Mouse (Mus musculus): ENCODE results near the gene Rnaseh2b. TPM values are rescaled to one million over a fixed set of nuclear protein-coding genes. Genes with fewer than 3 reads are reported as not detected.
A peak's percentile ranks its signal among the peaks of the same experiment; 100 is the strongest.

The Rnaseh2b gene
- total RNA-seq, 2 experiments from 2014 or later, result 3.9 to 6.1 TPM

DNA sequence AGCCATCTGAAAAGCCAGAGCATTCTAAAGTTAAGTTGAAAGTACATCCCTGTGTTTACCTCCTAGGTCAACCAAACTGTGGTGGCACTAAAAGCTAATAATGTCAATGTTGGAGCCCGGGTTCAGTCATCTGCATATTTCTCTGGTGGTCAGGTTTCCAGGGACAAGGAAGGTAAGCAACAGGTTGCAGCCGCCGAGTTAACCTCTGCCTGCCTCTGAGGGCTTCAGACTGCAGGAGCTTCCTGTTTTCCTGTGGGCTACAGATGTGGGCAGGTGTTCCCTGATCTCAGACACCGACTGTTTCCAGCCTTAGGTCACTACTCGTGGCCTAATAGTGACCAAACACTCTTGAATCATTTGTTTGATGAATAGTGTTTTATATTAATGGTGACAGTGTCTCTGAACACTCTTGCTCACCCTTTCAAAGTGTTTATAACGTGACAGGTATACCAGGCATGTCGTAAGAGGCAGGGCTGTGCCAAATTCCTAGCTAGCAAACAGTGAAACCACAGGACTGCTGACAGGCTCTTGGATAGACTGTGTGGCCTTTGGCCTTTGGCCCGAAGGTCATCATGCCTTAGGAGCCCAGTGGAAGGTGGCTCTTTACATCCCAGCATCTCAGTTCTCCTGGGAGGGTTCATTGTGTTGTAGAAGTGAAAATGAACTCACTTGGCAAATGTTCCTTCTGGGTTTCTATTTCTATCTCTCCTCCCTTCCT is 69.0 kb downstream of the Rnaseh2b start:
- DNase-seq, result no peak

DNA sequence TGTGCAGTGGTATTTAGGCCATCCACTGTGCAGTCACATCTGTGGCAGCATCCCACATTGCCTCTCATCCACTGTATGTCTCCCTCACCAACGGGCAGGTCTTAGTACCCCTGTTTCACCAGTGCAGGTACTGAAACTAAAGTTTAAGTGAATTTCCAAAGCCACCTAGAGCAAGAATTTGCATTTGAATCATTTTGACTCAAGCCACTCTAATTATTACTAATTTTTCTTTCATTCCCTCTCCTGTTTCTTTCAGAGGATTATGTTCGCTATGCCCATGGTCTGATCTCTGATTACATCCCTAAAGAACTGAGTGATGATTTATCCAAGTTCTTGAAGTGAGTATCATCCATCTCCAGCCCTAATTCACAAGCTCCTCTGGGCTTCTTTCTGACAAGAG is 71.4 kb downstream of the Rnaseh2b start:
- DNase-seq, result no peak

DNA sequence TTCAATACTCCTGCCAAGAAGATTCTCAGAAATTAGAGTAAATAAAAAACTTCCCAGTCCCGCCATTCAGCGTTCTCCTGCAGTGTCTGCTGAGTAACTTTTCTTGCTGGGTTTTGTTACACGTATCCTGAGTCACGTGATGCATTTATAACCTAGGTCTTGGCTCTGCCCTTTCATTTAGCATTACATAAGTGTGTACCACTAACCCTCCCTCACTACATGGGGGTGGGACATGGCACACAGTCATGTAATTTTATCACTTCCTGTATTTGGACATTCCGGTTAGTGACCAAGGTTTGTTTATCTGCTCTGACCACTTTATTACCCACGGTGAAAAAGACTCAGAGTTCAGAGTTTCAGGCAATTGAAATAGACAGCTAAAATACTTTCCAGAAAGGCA is 78.4 kb downstream of the Rnaseh2b start:
- DNase-seq, result peak; percentile 56

DNA sequence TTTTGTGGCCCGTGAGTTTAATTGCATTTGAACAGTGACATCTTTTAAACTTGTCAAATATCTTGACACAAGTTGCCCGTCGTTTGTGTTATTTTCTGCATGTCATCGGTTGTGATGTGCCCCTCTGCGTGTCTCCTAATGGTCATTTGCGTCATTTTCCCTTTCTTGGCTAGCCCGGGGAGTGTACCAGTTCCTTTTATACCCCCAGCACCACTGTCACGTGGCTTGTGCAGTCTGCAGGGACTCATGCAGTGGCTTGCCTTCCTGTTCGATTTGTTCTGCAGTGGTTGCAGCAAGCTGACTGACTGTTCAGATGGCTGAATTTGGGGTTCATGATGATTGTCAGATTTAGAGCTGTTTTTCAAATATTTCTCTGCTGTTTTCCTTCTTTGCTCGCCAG is 81.6 kb downstream of the Rnaseh2b start:
- no peak for DNase-seq

DNA sequence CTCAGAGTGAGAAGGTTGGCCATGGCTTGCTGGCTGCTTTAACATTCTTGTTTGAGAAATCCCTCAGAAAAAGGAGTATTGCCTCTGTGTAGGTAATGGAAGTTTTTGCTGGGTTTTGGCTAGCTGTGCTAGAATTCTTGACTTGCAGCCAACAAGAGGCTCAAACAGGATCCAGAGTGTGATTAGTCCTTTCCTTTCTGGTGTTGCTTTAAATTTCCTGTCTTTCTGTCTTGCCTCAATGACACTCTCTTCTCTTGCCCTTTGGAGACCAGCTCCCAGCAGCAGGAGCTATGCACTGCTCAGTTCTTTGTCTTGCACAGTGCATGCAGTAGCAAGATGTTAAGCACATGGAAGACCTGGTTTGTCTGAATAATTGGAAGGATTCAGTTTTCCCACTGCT is 83.3 kb downstream of the Rnaseh2b start:
- DNase-seq, result no peak

DNA sequence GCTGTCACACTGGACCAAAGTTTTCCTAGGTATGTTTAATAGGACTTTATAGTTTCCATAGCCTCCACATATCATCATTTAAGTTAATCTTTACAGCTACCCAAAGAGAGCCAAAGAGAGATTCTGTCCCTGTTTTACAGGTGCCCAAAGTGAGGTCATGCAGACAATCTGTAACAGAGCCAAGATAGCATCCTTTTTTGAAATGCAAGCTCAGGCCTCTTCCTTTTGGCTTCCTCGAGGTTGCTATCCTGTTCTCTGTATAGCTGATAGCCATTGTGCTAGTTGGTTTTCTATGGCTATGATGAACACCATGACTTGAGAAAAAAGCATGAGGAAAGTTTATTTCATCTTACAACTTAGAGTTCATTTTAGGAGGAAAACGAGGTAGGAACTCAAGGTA is 83.7 kb downstream of the Rnaseh2b start:
- DNase-seq, result no peak

DNA sequence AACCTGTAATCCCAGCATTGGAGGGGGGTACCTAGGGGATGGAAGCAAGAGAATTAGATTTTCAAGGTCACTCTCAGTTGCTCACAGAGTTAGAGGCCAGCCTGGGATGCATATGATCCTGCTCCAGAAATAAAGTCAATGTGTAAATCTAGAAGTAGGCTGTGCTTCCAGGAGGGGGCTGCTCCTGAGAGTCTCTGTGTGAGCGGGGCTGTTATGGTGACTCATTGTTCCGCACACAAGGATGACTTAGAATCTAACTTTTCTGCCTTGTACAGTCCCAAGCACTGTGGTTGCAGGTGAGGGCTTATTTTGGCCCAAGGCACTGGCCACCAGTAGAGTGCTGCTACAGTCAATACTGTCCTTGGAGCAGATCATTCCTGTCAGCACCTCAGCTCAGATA is 87.0 kb downstream of the Rnaseh2b start:
- no peak for DNase-seq

DNA sequence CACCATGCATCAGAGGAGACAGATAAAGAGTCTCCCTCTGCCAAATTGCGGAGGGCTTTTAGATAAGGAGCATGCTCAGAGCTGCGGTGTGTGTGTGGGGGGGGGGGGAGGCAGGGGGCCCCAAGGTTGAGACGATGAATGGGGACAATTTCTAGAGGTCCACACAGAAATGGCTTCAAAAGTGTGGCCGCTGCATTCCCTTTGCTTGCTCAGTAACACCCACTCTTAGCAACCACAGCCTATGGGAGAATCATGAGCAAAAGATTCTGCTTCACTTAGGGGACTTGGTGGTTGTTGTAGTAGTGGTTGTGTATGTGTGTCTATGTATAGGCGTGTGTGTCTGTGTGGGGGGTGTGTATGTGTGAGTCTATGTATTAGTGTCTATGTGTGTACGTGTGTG is 88.2 kb downstream of the Rnaseh2b start:
- no peak for DNase-seq

DNA sequence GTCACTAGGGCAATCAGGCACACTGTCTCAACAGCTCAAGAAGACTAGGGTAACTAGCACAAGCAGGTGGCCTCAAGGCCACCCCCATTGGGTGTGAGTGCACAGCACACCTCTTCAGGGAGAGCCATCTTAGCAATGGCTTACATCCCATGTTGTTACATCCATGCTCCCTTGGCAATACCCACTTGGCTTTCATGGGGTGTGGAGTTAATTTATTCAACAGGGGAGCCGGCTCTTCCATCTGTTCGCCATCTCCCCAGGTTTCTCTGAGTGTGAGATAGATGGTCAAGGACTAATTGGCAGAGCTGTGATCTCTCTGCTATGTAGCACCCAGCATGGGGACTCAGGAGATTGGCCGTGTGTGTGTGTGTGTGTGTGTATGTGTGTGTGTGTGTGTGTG is 90.7 kb downstream of the Rnaseh2b start:
- DNase-seq, result no peak

DNA sequence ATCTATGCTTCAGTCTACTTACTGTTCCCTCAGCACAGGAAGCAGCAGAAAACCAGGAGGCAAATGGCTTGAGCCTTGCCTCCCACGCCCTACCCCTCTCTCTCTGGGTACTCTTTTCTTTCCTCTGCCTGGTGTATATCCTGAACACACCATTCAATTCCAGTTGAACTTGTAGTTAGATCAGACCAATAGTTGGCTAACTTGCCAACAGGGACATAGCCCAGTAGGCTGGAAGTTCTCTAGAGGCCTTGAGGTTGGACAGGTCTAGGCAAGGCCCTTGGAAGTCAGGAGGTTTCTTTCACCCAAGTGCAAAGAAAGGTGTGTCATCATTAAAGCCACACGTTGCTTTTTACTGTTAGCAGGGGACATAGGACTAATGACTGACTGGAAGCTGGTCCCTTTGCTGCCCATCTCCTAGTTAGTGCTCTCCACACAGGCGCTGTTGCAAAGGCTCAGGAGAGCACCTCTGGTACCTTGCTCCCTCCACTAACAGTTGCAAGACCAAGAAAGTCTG is 91.5 kb downstream of the Rnaseh2b start:
- no peak for DNase-seq

DNA sequence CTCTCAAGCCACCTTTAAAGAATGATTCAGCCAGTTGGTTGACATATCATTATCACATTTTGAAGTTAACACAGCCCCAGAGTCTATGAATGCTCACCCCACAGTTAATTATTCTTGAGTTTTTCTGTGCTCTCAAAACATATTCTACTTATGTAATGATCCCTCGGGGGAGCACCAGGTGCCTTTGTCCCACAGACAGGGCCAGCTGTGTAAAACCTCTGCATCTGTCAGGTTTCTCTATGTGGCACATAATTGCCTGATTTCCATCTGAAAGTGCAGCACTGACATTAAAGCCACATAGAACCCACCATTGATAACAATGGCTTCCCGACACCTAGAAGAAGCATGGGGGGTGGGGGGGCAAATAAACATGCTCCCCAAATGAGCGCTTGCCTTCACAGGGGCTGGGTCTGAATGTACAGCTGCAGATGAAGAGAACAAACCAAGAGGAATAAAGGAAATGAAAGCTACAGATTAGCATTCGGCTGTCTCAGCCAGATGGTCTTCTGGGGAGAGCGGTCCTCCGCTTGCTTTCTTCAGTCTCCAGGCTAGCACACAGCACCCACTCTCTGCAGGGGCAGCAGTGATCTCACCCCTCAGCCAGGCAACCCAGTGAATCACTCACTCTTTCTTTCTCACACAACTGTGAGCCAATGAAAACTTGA is 96.8 kb downstream of the Rnaseh2b start:
- DNase-seq, result no peak

DNA sequence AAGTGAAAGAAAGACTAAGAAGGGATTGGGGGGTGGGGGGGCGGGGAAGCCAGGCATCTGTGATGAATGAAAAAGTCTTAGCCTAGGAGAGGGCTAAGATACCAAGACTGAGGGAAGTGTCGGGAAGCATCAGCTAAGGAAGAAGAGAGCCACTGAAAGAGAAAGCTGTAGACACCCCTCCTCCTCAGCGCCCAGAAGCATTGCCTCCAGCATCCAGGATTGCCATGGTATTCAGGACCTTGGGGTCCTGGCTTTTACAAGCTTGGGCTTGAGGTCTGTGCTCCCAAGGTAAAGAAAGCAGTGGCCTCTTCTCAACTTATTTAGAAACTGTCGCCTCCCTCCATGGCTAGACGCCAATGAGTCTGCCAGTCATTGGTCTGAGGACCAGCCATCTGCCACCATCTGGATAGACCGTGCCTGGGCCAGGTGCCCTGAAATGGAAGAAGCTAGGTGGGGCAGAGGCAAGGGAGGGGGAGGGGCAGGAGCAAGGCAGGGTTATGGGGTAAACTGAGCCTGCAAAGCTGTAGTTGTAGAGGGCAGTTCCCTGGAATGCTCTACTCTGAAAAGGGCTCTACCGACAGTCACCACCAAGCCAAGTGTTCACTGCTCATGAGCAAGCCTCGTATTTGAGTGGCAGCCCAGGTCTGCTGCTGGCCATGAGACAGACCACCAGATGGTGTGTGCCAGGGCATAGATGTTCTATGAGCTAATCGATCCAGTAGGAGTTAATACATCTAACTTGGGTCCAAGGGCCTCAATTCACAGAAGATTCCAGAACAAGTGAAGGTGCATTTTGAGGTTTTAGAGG is 97.5 kb downstream of the Rnaseh2b start:
- DNase-seq, result no peak

DNA sequence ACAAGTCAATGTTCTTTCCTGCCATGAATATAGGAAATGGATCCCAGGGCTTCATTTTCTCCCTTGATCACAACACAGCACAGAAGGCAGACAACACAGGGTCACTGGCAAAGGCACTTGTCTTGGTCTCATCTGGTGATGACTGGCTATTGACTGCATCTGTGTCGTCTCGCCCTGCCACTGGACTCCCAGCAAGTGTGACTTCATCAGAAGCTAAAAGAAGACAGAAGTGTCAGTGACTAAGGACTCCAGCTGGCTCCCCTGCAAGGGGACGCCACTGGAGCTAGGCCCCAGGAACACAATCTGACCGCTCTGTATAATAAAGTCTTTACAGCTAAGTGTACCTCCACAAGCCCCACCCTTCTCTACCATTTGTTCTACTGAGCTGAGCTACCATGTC is 100.4 kb downstream of the Rnaseh2b start:
- no peak for DNase-seq

DNA sequence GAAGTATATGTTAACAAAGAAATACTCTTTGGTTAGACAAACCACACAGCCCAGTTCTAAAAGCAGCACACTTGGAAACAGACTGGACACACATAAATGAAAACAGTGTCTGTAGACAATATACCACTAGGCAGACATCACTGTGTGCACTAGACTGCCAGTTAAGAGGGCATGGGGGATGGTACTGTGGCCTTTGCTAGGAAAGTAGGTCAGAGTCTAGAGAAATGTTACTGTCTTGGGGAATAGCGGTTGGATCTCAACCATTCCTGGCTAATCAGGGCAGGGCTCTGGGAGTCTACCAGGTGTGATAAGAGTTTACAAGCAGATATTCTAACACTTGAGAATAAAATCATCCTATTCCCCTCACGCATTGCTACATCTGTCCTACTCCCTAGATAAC is 103.0 kb downstream of the Rnaseh2b start:
- no peak for DNase-seq

DNA sequence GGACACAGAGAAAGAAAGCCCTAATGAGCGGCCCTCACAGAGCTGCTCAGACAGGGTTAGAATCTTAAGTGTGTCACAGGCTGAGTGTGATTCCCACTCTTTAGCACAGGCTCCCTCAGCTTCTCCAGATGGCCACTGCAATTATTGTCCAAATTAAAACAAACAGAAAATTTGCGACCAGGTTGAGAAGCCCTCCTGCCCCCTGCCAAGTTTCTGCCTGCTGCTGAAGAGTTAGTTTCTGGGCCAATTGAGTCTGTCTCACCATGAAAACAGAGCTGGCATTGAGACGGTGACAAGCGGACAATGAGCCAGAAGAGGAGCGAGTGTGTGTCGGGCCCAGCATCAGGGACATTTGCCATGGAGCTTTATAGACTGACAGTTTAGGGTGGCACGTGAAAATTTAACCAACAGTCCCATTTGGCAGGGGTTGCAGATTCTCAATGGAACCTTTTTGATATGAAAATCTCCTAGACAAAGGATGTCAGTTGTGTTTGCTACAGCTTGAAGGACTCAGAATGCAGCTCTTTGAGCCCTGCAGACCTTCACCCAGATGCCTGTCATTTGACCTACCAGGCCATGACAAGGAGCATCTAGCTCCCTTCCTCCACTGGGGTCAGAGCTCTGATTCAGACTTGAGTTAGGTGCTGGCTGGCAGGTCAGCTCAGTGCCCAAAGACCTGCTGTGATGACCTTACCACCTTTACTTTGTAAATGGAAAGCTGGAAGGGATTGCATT is 123.8 kb downstream of the Rnaseh2b start:
- DNase-seq, result no peak

DNA sequence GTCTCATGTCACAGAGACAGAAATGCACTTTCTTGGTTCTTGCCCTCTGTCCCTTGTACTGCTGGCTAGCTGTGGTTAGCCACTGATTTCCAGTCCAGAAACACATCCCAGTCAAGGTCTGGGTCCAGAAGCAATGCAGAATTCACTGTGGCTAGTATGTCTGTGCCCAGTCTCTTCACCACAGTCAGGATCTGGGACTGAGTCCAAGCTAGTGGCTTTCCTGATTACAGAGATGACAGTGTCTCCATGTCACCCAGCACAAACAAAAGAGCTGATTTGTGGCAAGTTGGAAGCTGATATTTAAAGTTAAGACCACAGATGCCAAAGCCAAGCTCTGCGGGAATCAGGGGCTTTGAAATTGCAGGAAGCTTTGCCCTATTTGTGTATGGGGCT is 124.3 kb downstream of the Rnaseh2b start:
- no peak for DNase-seq

DNA sequence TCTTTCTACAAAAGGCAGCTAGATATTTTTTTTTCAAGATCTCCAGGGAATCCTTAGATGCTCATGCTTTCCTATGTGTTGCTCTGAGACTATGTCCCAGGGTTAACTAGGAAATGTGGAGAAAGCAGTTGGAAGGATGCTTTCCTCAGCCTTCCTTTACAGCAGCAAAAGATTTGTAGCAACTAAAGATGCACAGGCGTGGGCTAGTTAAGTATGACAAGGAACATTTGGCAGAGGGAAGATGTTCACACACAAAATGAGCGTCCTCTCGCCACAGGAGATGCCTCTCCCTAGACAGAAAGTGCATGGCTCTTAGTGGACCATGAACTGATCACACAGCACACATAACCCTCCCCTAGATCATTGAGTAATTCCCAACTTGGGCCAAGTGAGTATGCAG is 125.1 kb downstream of the Rnaseh2b start:
- DNase-seq, result no peak

DNA sequence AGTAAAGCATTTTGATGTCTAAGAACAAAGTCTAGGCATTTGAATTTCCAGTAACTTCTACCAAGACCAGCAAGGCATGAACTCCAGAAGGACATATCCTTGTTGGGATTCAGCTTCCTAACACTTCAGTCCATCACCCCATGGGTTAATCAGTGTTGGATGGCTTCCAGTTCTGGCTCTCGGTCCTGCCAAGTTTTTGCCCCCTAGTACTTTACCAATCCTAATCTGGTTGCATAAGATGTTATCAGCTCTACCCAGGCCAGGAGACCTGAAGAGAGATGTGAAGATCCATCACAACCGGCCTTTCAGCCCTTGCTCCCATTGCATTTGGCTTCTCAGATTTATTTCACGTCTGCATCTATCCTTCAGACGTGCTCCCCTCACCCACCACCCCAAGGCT is 129.9 kb downstream of the Rnaseh2b start:
- no peak for DNase-seq
